Comparison of ENCODE assay signal across 1 mouse cellular context in the genomic region with DNA sequence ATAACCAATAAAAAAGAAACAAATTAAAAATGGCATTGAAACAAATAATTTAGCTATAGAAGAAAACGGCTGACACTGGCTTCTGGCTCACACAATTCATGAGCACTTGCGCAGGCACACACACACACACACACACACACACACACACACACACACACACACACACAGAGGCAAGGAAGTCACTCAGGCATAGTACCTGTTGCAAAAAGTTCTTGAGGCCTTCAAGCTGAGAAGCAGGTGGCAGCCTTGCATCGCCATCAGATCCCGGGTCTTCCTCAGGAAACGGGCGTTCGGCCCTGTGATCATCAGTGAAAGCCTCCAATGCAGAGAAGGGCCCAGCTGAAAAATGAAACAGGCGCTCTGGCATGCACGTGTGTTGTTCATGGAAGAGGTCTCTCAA.
TF ChIP-seq lines count a peak whose summit lies in the region.

No protein-coding gene starts in this region.

TF ChIP-seq in CH12.LX, 34 proteins besides CTCF, POLR2A, EP300 and RAD21:
- TF ChIP-seq SIN3A (IDR thresholded peaks at IDR 0.05; ENCODE audit: low read length) (no peak), USF1 (IDR thresholded peaks at IDR 0.05; ENCODE audit: low read depth, low read length) (no peak), MEF2A (IDR thresholded peaks at IDR 0.05; ENCODE audit: borderline replicate concordance, low read depth, low read length) (no peak), NELFE (IDR thresholded peaks at IDR 0.05; ENCODE audit: low read depth, low read length) (no peak), PAX5 (IDR thresholded peaks at IDR 0.05; ENCODE audit: low read length) (no peak), TBP (conservative IDR thresholded peaks at IDR 0.05; ENCODE audit: low read depth, low read length) (no peak), IRF4 (IDR thresholded peaks at IDR 0.05; ENCODE audit: low read depth, low read length) (no peak), ZC3H11A (IDR thresholded peaks at IDR 0.05; ENCODE audit: low read depth, low read length) (no peak), CHD2 (IDR thresholded peaks at IDR 0.05; ENCODE audit: low read length) (no peak), UBTF (IDR thresholded peaks at IDR 0.05; ENCODE audit: low read depth, low read length) (no peak), POLR2AphosphoS2 (IDR thresholded peaks at IDR 0.05; ENCODE audit: low read depth, low read length) (no peak)
